Mouse (Mus musculus): Measurements from ENCODE around the gene Klhl6. TPM values are rescaled to one million over a fixed set of nuclear protein-coding genes. Genes with fewer than 3 reads are reported as not detected.

Klhl6 gene
- polyA plus RNA-seq, 1 experiment from 2014 or later: 5.7 TPM

- no peak for ATAC-seq (ENCODE audit: low FRiP score)
- no peak overlapping the region for H3K4me3 ChIP-seq (replicated peaks)
- no peak overlapping the region for H3K9ac ChIP-seq
- H3K27ac ChIP-seq: no peak overlapping the region
- no peaks in the 10 kb centered on the region for H3K27me3 ChIP-seq
- H3K9me3 ChIP-seq: no peaks in the 10 kb centered on the region
- H3K4me2 ChIP-seq: no peak overlapping the region
- no peaks in the 10 kb centered on the region for H3K4me1 ChIP-seq
- H3K36me3 ChIP-seq (replicated peaks): no peaks in the 10 kb centered on the region
Measured at GRCm38 (mm10) chr16:19966976-19967375, 15.9 kb downstream of the Klhl6 start.

- no peak for ATAC-seq (ENCODE audit: low FRiP score)
- 75% methylated on average over 1 of the region's 1 CpGs for WGBS
- Histone ChIP-seq H3K4me1 (no peaks in the 10 kb centered on the region), H3K36me3 (replicated peaks) (no peaks in the 10 kb centered on the region), H3K4me2 (no peak overlapping the region), H3K27me3 (no peaks in the 10 kb centered on the region), H3K4me3 (replicated peaks) (no peak overlapping the region), H3K9ac (no peak overlapping the region), H3K9me3 (no peaks in the 10 kb centered on the region), H3K27ac (no peak overlapping the region)
Measured at GRCm38 (mm10) chr16:19966437-19966836, 16.4 kb downstream of the Klhl6 start.

GRCm38 (mm10) chr16:19962951-19963350 lies 19.9 kb downstream of the Klhl6 start:
- Histone ChIP-seq H3K4me3 (replicated peaks) (no peak overlapping the region), H3K27ac (no peak overlapping the region), H3K36me3 (replicated peaks) (no peaks in the 10 kb centered on the region), H3K4me1 (no peaks in the 10 kb centered on the region), H3K4me2 (no peak overlapping the region), H3K9ac (no peak overlapping the region), H3K9me3 (no peaks in the 10 kb centered on the region), H3K27me3 (no peaks in the 10 kb centered on the region)
- 91% methylated on average over 3 of the region's 3 CpGs for WGBS
- ATAC-seq (ENCODE audit: low FRiP score): no peak

GRCm38 (mm10) chr16:19961070-19961469 lies 21.8 kb downstream of the Klhl6 start:
- Histone ChIP-seq H3K36me3 (replicated peaks) (no peaks in the 10 kb centered on the region), H3K27me3 (no peaks in the 10 kb centered on the region), H3K4me2 (no peak overlapping the region), H3K9me3 (no peaks in the 10 kb centered on the region), H3K4me3 (replicated peaks) (no peak overlapping the region), H3K9ac (no peak overlapping the region), H3K4me1 (no peaks in the 10 kb centered on the region), H3K27ac (no peak overlapping the region)
- no peak for ATAC-seq (ENCODE audit: low FRiP score)
- 89% methylated on average over 2 of the region's 2 CpGs for WGBS

- H3K27ac ChIP-seq: no peak overlapping the region
- 56% methylated on average over 4 of the region's 4 CpGs for WGBS
- H3K27me3 ChIP-seq: no peaks in the 10 kb centered on the region
- no peak overlapping the region for H3K4me2 ChIP-seq
- H3K4me3 ChIP-seq (replicated peaks): no peak overlapping the region
- no peaks in the 10 kb centered on the region for H3K4me1 ChIP-seq
- H3K9ac ChIP-seq: no peak overlapping the region
- H3K9me3 ChIP-seq: no peaks in the 10 kb centered on the region
- no peak for ATAC-seq (ENCODE audit: low FRiP score)
- H3K36me3 ChIP-seq (replicated peaks): no peaks in the 10 kb centered on the region
Measured at GRCm38 (mm10) chr16:19960407-19961058, 22.3 kb downstream of the Klhl6 start.

GRCm38 (mm10) chr16:19957051-19957450 lies 25.8 kb downstream of the Klhl6 start:
- H3K4me1 ChIP-seq: no peaks in the 10 kb centered on the region
- WGBS: 81% methylated on average over 5 of the region's 5 CpGs
- ATAC-seq (ENCODE audit: low FRiP score): no peak

GRCm38 (mm10) chr16:19947336-19947735 lies 35.5 kb downstream of the Klhl6 start:
- Histone ChIP-seq H3K27ac (no peak overlapping the region), H3K36me3 (replicated peaks) (no peaks in the 10 kb centered on the region), H3K4me3 (replicated peaks) (no peak overlapping the region), H3K4me2 (no peak overlapping the region), H3K4me1 (no peaks in the 10 kb centered on the region), H3K9me3 (no peaks in the 10 kb centered on the region), H3K27me3 (no peaks in the 10 kb centered on the region), H3K9ac (no peak overlapping the region)
- no peak for ATAC-seq (ENCODE audit: low FRiP score)
- WGBS: 89% methylated on average over 3 of the region's 3 CpGs

More at GRCm38 (mm10) chr16:19957051-19957450, 25.8 kb downstream of the Klhl6 start:
- Histone ChIP-seq H3K9me3 (no peaks in the 10 kb centered on the region), H3K36me3 (replicated peaks) (no peaks in the 10 kb centered on the region), H3K4me2 (no peak overlapping the region), H3K27ac (no peak overlapping the region), H3K4me3 (replicated peaks) (no peak overlapping the region), H3K27me3 (no peaks in the 10 kb centered on the region), H3K9ac (no peak overlapping the region)

- Histone ChIP-seq H3K27ac (no peak overlapping the region), H3K4me1 (no peaks in the 10 kb centered on the region), H3K4me2 (no peak overlapping the region), H3K9ac (no peak overlapping the region), H3K9me3 (no peaks in the 10 kb centered on the region), H3K27me3 (no peaks in the 10 kb centered on the region), H3K4me3 (replicated peaks) (no peak overlapping the region), H3K36me3 (replicated peaks) (no peaks in the 10 kb centered on the region)
- WGBS: 89% methylated on average over 11 of the region's 11 CpGs
- ATAC-seq (ENCODE audit: low FRiP score): no peak
Measured at GRCm38 (mm10) chr16:19946578-19947298, 36.1 kb downstream of the Klhl6 start.

- H3K9ac ChIP-seq: no peak overlapping the region
- no peaks in the 10 kb centered on the region for H3K9me3 ChIP-seq
- no peaks in the 10 kb centered on the region for H3K4me1 ChIP-seq
- ATAC-seq (ENCODE audit: low FRiP score): no peak
- no peaks in the 10 kb centered on the region for H3K36me3 ChIP-seq (replicated peaks)
- no peak overlapping the region for H3K27ac ChIP-seq
- H3K4me2 ChIP-seq: no peak overlapping the region
- no peaks in the 10 kb centered on the region for H3K27me3 ChIP-seq
- H3K4me3 ChIP-seq (replicated peaks): no peak overlapping the region
Measured at GRCm38 (mm10) chr16:19920823-19921222, 62.0 kb downstream of the Klhl6 start.

GRCm38 (mm10) chr16:19918286-19918685 lies 64.6 kb downstream of the Klhl6 start:
- no peaks in the 10 kb centered on the region for H3K9me3 ChIP-seq
- H3K27me3 ChIP-seq: no peaks in the 10 kb centered on the region
- WGBS: 88% methylated on average over 1 of the region's 1 CpGs
- H3K27ac ChIP-seq: no peak overlapping the region
- H3K36me3 ChIP-seq (replicated peaks): no peaks in the 10 kb centered on the region
- no peak for ATAC-seq (ENCODE audit: low FRiP score)
- no peaks in the 10 kb centered on the region for H3K4me1 ChIP-seq
- H3K9ac ChIP-seq: no peak overlapping the region
- H3K4me3 ChIP-seq (replicated peaks): no peak overlapping the region
- H3K4me2 ChIP-seq: no peak overlapping the region

- Histone ChIP-seq H3K27ac (no peak overlapping the region), H3K9me3 (no peaks in the 10 kb centered on the region), H3K4me2 (no peak overlapping the region), H3K4me1 (no peaks in the 10 kb centered on the region), H3K27me3 (no peaks in the 10 kb centered on the region), H3K9ac (no peak overlapping the region), H3K4me3 (replicated peaks) (no peak overlapping the region), H3K36me3 (replicated peaks) (no peaks in the 10 kb centered on the region)
- no peak for ATAC-seq (ENCODE audit: low FRiP score)
- WGBS: 82% methylated on average over 2 of the region's 2 CpGs
Measured at GRCm38 (mm10) chr16:19912582-19912981, 70.3 kb downstream of the Klhl6 start.

- no peak overlapping the region for H3K9ac ChIP-seq
- no peak overlapping the region for H3K4me2 ChIP-seq
- no peak for ATAC-seq (ENCODE audit: low FRiP score)
- no peak overlapping the region for H3K4me3 ChIP-seq (replicated peaks)
- 66% methylated on average over 3 of the region's 3 CpGs for WGBS
- no peaks in the 10 kb centered on the region for H3K27me3 ChIP-seq
- no peak overlapping the region for H3K27ac ChIP-seq
- no peaks in the 10 kb centered on the region for H3K36me3 ChIP-seq (replicated peaks)
- no peaks in the 10 kb centered on the region for H3K9me3 ChIP-seq
- no peaks in the 10 kb centered on the region for H3K4me1 ChIP-seq
Measured at GRCm38 (mm10) chr16:19908291-19908690, 74.5 kb downstream of the Klhl6 start.

- H3K36me3 ChIP-seq (replicated peaks): no peaks in the 10 kb centered on the region
- WGBS: 39% methylated on average over 2 of the region's 2 CpGs
- H3K9me3 ChIP-seq: no peaks in the 10 kb centered on the region
- no peak for ATAC-seq (ENCODE audit: low FRiP score)
- H3K4me2 ChIP-seq: no peak overlapping the region
- no peaks in the 10 kb centered on the region for H3K4me1 ChIP-seq
- no peak overlapping the region for H3K27ac ChIP-seq
- H3K27me3 ChIP-seq: no peaks in the 10 kb centered on the region
- no peak overlapping the region for H3K4me3 ChIP-seq (replicated peaks)
- H3K9ac ChIP-seq: no peak overlapping the region
Measured at GRCm38 (mm10) chr16:19907103-19907502, 75.7 kb downstream of the Klhl6 start.
